Mouse (Mus musculus) heart, adult 8-10 months (tissue): ENCODE results near the gene Golga4. TPM values are rescaled to one million over a fixed set of nuclear protein-coding genes. Genes with fewer than 3 reads are reported as not detected.

Experiments used
- DNase-seq: peaks from one replicate; pipeline ENCODE4 v3.0.0; 2022; ENCODE audit warnings: low spot score
- total RNA-seq, 4 experiments: library from RNA; stranded (reverse); gene quantifications; 2 replicates each; pipeline ENCODE4 v1.2.4; 2022

Gene Golga4
- total RNA-seq, 4 experiments from 2014 or later = 361 to 439 (median 426) TPM

DNA sequence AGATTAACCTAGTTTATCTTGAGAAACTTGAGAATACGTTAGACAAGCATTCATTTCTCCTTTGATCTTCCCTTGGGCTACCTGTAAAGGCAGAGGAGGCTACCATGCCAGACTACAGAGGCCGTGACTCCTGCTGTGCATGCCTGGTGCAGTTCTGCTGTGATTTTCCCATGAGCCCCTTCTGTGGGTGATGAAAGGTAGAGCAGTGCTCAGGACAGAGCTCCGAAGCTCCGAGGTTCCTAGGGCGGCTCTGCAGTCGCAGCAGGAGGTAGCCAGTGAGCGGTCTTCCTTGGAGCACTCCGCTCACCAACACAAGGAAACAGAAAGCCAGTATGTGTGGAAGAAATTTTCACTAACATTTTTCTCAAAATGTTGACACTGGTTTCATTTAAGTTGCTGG, 15.6 kb downstream of the Golga4 start:
- no peak for DNase-seq

- no peak for DNase-seq
These were observed 17.7 kb downstream of the Golga4 start for GRCm38 (mm10) chr9:118523738-118524137.

- DNase-seq = no peak
These were observed 21.0 kb downstream of the Golga4 start for GRCm38 (mm10) chr9:118527056-118527455.

DNA sequence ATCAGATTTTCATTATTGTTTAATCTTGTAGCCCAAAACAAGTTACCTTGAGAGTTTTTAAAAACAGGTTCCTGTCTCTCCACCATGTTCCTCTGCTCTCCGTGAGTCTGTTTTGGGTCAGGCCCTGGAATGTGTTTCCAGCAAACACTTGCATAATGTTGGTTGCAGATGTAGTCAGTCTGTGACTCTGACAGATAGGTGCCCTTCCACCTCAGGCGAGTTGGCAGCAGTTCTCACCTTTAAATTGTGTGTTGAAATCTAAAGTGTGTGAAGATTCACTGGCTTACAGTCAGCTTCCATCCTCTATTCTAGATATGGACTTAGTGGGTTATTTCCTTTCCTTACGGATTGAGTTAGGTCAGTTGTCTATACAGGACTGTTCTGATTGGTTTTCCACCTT, 23.7 kb downstream of the Golga4 start:
- DNase-seq = no peak

DNA sequence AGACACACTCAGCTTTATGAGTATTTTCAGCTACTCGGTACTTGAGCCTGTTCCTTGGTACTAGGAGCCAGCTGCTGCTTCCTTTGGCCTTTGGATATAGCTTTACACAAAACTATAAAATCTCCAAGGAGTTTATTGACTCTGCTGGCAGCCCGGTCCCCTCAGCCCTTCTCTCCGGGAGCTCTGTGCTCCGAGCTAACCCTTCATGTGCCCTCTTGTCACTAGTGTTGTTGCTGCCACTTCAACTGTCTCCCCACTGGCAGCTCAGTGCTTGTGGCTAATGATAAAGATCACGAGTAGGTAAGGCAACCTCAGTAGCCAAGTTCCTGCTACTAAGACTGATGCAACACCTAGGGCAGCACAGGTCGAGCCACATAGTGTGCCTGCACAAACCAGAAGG, 24.6 kb downstream of the Golga4 start:
- DNase-seq = no peak

- DNase-seq = no peak
These were observed 26.6 kb downstream of the Golga4 start for GRCm38 (mm10) chr9:118532516-118533205.

DNA sequence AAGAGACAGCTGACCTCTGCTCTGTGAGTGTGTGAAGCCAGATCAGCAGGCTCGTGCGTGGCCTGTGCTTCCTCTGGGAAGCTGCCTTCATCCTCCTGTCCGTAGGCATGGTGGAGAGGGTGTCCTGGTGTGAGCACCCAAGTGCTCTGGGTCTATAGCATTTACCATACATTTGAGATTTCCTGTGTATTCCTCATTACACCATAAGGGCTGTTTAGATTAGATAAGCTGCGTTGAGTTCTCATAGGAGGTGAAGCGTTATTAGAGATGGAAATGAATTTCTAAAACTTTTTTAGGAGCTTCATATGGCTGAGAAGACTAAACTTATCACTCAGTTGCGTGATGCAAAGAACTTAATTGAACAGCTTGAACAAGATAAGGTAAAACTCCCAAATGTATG, 30.9 kb downstream of the Golga4 start:
- DNase-seq = no peak

DNA sequence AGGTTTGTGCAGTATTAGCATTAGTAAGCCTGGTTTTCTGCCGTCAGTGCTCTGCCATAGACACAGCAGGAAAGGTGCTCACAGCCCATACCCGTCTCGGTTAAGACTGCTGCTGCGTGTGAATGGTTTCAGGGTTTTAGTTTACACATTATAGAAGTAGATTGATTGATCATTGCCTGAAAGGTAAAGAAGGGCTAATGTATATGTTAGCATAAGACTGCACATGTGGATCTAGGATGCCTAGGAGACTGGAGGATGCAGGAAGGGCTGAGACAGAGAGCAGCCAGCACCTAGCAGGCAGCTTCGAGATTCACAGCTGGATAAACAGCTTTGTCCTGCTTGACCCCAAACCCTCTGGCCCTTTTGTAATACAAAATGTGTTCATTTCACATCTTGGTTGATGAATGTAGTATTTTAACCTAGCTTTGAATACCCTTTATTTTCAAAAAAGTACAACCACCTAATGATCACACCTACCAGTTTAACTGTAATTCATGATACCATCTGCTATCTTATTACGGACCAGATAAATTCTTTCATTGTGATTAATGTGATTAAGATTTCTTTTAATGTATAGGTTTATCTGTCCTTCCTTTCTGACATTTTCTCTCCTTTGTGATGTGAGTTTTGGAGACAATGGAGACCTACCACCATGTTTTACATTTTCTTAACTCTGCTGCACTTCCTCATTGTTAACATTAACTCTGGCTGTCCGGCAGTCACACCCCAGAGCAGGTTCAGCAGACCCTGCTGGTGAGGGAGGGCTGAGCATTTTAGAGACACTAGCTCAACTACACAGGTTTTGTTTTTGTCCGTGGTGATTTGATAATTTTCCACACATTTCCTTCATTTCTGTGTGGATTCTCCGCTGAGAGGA, 31.6 kb downstream of the Golga4 start:
- DNase-seq = no peak

- DNase-seq = no peak
These were observed 35.8 kb downstream of the Golga4 start for GRCm38 (mm10) chr9:118541851-118542250.

GRCm38 (mm10) chr9:118545146-118545545, 39.1 kb downstream of the Golga4 start:
- no peak for DNase-seq

- DNase-seq = no peak
These were observed 42.6 kb downstream of the Golga4 start for GRCm38 (mm10) chr9:118548651-118549050.

DNA sequence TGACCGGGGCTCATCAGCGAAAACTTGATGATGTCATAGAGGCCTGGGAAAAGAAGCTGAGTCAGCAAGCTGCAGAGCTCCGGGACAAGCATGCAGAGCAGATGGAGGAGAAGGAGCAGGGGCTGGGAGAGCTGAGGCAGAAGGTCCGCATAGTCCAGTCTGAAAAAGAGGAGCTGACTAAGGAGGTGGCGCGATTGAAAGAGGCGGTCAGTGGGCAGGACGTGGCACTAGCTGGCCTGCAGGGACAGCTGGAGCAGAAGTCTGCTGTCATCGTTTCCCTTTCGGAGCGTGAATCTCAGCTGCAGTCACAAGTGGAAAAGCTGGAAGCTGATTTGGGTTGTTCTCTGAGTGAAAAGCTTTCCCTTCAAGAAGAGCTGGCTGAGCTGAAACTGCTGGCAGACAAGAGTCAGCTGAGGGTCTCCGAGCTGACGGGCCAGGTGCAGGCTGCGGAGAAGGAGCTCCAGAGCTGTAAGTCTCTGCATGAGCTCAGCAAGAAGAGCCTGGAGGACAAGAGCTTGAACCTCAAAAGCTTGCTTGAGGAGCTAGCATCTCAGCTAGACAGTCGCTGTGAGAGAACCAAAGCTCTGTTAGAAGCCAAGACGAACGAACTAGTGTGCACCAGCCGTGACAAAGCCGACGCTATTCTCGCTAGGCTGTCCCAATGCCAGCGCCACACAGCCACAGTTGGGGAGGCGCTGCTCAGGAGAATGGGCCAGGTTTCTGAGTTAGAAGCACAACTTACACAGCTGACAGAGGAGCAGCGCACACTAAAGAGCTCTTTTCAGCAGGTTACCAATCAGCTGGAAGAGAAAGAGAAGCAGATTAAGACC, 51.1 kb downstream of the Golga4 start:
- peak; percentile 44 for DNase-seq

- DNase-seq = no peak
These were observed 57.3 kb downstream of the Golga4 start for GRCm38 (mm10) chr9:118563356-118563755.

- no peak for DNase-seq
These were observed 57.8 kb downstream of the Golga4 start for GRCm38 (mm10) chr9:118563866-118564265.

GRCm38 (mm10) chr9:118564696-118565095, 58.6 kb downstream of the Golga4 start:
- no peak for DNase-seq

- DNase-seq = no peak
These were observed 63.3 kb downstream of the Golga4 start for GRCm38 (mm10) chr9:118569328-118569727.

- no peak for DNase-seq
These were observed 64.8 kb downstream of the Golga4 start for GRCm38 (mm10) chr9:118570865-118571264.

- no peak for DNase-seq
These were observed 65.6 kb downstream of the Golga4 start for GRCm38 (mm10) chr9:118571701-118572100.

- DNase-seq = no peak
These were observed 68.8 kb downstream of the Golga4 start for GRCm38 (mm10) chr9:118574911-118575310.

GRCm38 (mm10) chr9:118580371-118580770, 74.3 kb downstream of the Golga4 start:
- DNase-seq = no peak

DNA sequence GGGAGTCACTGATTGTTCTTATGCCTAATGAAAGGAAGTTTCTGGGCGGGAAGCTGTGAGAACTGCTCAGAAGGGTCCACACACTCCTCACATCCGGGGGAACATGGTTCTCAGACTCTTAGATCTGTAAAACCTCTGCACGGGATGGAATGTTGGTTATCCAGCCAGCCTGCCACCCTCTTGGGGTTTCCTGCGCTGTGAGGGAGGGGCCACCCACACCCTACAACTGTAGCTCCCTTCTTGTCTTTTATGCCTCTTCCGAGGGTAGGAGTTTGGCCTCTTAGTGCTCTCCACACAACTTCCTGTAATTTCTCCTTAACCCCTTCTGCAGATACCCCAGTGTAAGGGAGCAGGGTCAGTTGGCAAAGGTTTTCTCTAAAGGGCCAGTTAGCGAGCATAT, 76.7 kb downstream of the Golga4 start:
- no peak for DNase-seq

DNA sequence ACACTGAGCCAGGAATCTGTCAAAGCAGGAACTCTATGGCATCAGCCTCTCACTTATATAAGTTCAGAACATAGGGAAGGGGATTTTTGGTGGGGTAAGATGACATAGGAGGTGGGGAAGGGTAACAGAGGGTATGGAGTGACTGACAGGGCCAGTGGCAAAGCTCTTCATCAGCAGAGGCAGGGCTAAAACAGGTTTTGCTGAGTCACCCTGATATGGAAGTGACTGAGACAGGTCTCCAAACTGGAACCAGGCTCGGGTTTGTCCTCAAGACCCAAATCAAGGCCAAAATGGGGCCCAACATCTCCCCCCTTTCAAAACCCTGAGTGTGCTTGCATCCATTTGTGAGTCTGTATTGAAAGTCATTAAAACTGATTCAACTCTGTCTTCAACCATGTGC, 78.8 kb downstream of the Golga4 start:
- DNase-seq = no peak
